Mouse (Mus musculus) urinary bladder, postnatal 14 days (tissue): Measurements from ENCODE around the gene Egfl8.

ENCODE experiments used
- DNase-seq: peaks from one replicate; pipeline ENCODE4 v3.0.0; 2021; ENCODE audit warnings: low spot score

The Egfl8 gene

GRCm38 (mm10) chr17:34615871-34616270 lies at the start of gene Egfl8:
Egfl8 (minus strand) TSS chr17:34615971.
- no peak for DNase-seq

GRCm38 (mm10) chr17:34664472-34664871 lies 48.7 kb upstream of the Egfl8 start:
- no peak for DNase-seq

GRCm38 (mm10) chr17:34663558-34663957 lies 47.8 kb upstream of the Egfl8 start:
- DNase-seq = no peak

- DNase-seq = no peak
These were observed 47.2 kb upstream of the Egfl8 start for GRCm38 (mm10) chr17:34662978-34663377.

GRCm38 (mm10) chr17:34662468-34662867 lies 46.7 kb upstream of the Egfl8 start:
- no peak for DNase-seq

GRCm38 (mm10) chr17:34661121-34661591 lies 45.4 kb upstream of the Egfl8 start:
- DNase-seq = peak; percentile 54

GRCm38 (mm10) chr17:34660259-34660820 lies 44.6 kb upstream of the Egfl8 start:
- no peak for DNase-seq

- DNase-seq = no peak
These were observed 44.1 kb upstream of the Egfl8 start for GRCm38 (mm10) chr17:34659897-34660214.

- DNase-seq = no peak
These were observed 43.6 kb upstream of the Egfl8 start for GRCm38 (mm10) chr17:34659181-34659896.

GRCm38 (mm10) chr17:34658591-34658990 lies 42.8 kb upstream of the Egfl8 start:
- DNase-seq = no peak

GRCm38 (mm10) chr17:34658145-34658544 lies 42.4 kb upstream of the Egfl8 start:
- no peak for DNase-seq

- no peak for DNase-seq
These were observed 41.5 kb upstream of the Egfl8 start for GRCm38 (mm10) chr17:34657271-34657670.

GRCm38 (mm10) chr17:34656666-34657065 lies 40.9 kb upstream of the Egfl8 start:
- peak; percentile 44 for DNase-seq

- peak; percentile 87 for DNase-seq
These were observed 39.8 kb upstream of the Egfl8 start for GRCm38 (mm10) chr17:34655581-34655991.

- DNase-seq = peak; percentile 69
These were observed 39.4 kb upstream of the Egfl8 start for GRCm38 (mm10) chr17:34655160-34655559.

- no peak for DNase-seq
These were observed 38.6 kb upstream of the Egfl8 start for GRCm38 (mm10) chr17:34654392-34654791.

GRCm38 (mm10) chr17:34653746-34654285 lies 38.0 kb upstream of the Egfl8 start:
- peak; percentile 64 for DNase-seq

- no peak for DNase-seq
These were observed 37.2 kb upstream of the Egfl8 start for GRCm38 (mm10) chr17:34652985-34653384.

- no peak for DNase-seq
These were observed 36.8 kb upstream of the Egfl8 start for GRCm38 (mm10) chr17:34652546-34652945.

GRCm38 (mm10) chr17:34651507-34652221 lies 35.9 kb upstream of the Egfl8 start:
- DNase-seq = peak; percentile 62

GRCm38 (mm10) chr17:34650781-34651180 lies 35.0 kb upstream of the Egfl8 start:
- no peak for DNase-seq

- DNase-seq = no peak
These were observed 33.5 kb upstream of the Egfl8 start for GRCm38 (mm10) chr17:34649106-34649864.
